Mouse (Mus musculus): ENCODE results near the gene 2610318N02Rik. TPM values are rescaled to one million over a fixed set of nuclear protein-coding genes. Genes with fewer than 3 reads are reported as not detected.

2610318N02Rik gene
- polyA plus RNA-seq (2012; fragmentation: generic; extraction: Trizol): 1 to 10 TPM in 1 of 2 experiments, not detected in 1; 1.4 TPM

GRCm38 (mm10) chr16:17124871-17125520 is at the start of gene 2610318N02Rik:
Gene 2610318N02Rik, minus strand, starts transcription at chr16:17125167.

GRCm38 (mm10) chr16:17146772-17147235 is 21.8 kb upstream of the 2610318N02Rik start, which contains the start of gene Ccdc116:
Gene Ccdc116, minus strand, starts transcription at chr16:17147229.

GRCm38 (mm10) chr16:17144339-17144738 is 19.4 kb upstream of the 2610318N02Rik start, which contains the start of gene Ydjc:
Gene Ydjc, plus strand, starts transcription at chr16:17144621.

GRCm38 (mm10) chr16:17132089-17132905 is 7.3 kb upstream of the 2610318N02Rik start, which contains the start of gene Sdf2l1:
Gene Sdf2l1, minus strand, starts transcription at chr16:17132383.

GRCm38 (mm10) chr16:17110771-17111743 is 13.9 kb downstream of the 2610318N02Rik start, which contains the start of gene Ppil2:
Gene Ppil2, minus strand, starts transcription at chr16:17111257.

GRCm38 (mm10) chr16:17069511-17070443 is 55.2 kb downstream of the 2610318N02Rik start, which contains the start of gene Ypel1:
Gene Ypel1, plus strand, starts transcription at chr16:17069696.

Other genes starting within 250 kb of the 2610318N02Rik start
- gene Ppm1f, start 228.7 kb downstream of the 2610318N02Rik start, polyA plus RNA-seq (2012; fragmentation: generic; extraction: Trizol): 10 to 100 TPM in 1 of 2 experiments, 1 to 10 TPM in 1; 5.3 to 18.2 TPM
- 10 to 100 TPM in 1 of 2 experiments, 1 to 10 TPM in 1; 7.6 to 55.8 TPM for gene Mapk1, start 141.8 kb downstream of the 2610318N02Rik start, polyA plus RNA-seq (2012; fragmentation: generic; extraction: Trizol)
- 1 to 10 TPM in 1 of 2 experiments, under 1 TPM in 1; 0.53 to 9.9 TPM for gene Ypel1, start 55.5 kb downstream of the 2610318N02Rik start, polyA plus RNA-seq (2012; fragmentation: generic; extraction: Trizol)
- 10 to 100 TPM; 32.0 to 74.9 TPM for gene Ppil2, start 13.9 kb downstream of the 2610318N02Rik start, polyA plus RNA-seq (2012; fragmentation: generic; extraction: Trizol)
- 10 to 100 TPM; 28.1 to 40.3 TPM for gene Sdf2l1, start 7.2 kb upstream of the 2610318N02Rik start, polyA plus RNA-seq (2012; fragmentation: generic; extraction: Trizol)
- 1 to 10 TPM; 3.3 to 10.0 TPM for gene Ydjc, start 19.5 kb upstream of the 2610318N02Rik start, polyA plus RNA-seq (2012; fragmentation: generic; extraction: Trizol)
- gene Ccdc116, start 22.1 kb upstream of the 2610318N02Rik start, polyA plus RNA-seq (2012; fragmentation: generic; extraction: Trizol): under 1 TPM; 0.02 to 0.24 TPM
- 100 to 1,000 TPM in 1 of 2 experiments, 10 to 100 TPM in 1; 62.2 to 108 TPM for gene Ube2l3, start 77.5 kb upstream of the 2610318N02Rik start, polyA plus RNA-seq (2012; fragmentation: generic; extraction: Trizol)
- gene Rimbp3, start 83.4 kb upstream of the 2610318N02Rik start, polyA plus RNA-seq (2012; fragmentation: generic; extraction: Trizol): under 1 TPM; 0.01 to 0.05 TPM
- 1 to 10 TPM in 1 of 2 experiments, under 1 TPM in 1; 0.53 to 2.5 TPM for gene Hic2, start 108.4 kb upstream of the 2610318N02Rik start, polyA plus RNA-seq (2012; fragmentation: generic; extraction: Trizol)
- gene Tmem191c, start 150.9 kb upstream of the 2610318N02Rik start, polyA plus RNA-seq (2012; fragmentation: generic; extraction: Trizol): 1 to 10 TPM in 1 of 2 experiments, under 1 TPM in 1; 0.55 to 6.1 TPM
- under 1 TPM in 1 of 2 experiments, not detected in 1; 0.07 TPM for gene Serpind1, start 206.2 kb upstream of the 2610318N02Rik start, polyA plus RNA-seq (2012; fragmentation: generic; extraction: Trizol)

Data from C3H10T1/2 (cell line).